Mouse (Mus musculus) heart, embryonic 11.5 days (tissue): ENCODE results near the gene Anapc1. TPM values are rescaled to one million over a fixed set of nuclear protein-coding genes. Genes with fewer than 3 reads are reported as not detected.

Experiments used
- ATAC-seq: fragments of 200-750 bp; cut with Nextera tagmentation; replicated peaks from 2 replicates; pipeline ENCODE4 v1.8.0; 2017; ENCODE audit warnings: moderate library complexity; ENCODE audit not compliant: insufficient number of reproducible peaks, low FRiP score, low TSS enrichment
- H3K27ac ChIP-seq: fragments of 300-500 bp; sonication (generic); 2 replicates; pipeline ENCODE4 v1.5.1; 2014; ENCODE audit warnings: mild to moderate bottlenecking, low read depth, low read length
- H3K27me3 ChIP-seq: fragments of 300-500 bp; sonication (generic); 2 replicates; pipeline ENCODE4 v1.6.1; 2014; ENCODE audit warnings: mild to moderate bottlenecking, low read length, mixed read lengths; ENCODE audit not compliant: control insufficient read depth, insufficient read depth
- H3K36me3 ChIP-seq: fragments of 300-500 bp; sonication (generic); 2 replicates; pipeline ENCODE4 v1.6.1; 2014; ENCODE audit warnings: mild to moderate bottlenecking, low read length, moderate library complexity, mixed read lengths; ENCODE audit not compliant: control insufficient read depth, insufficient read depth
- H3K4me1 ChIP-seq: fragments of 300-500 bp; sonication (generic); 2 replicates; pipeline ENCODE4 v1.6.1; 2014; ENCODE audit warnings: low read length; ENCODE audit not compliant: control insufficient read depth, insufficient read depth
- H3K4me2 ChIP-seq: fragments of 300-500 bp; sonication (generic); 2 replicates; pipeline ENCODE4 v1.6.1; 2014; ENCODE audit warnings: mild to moderate bottlenecking, moderate library complexity
- H3K4me3 ChIP-seq: fragments of 300-500 bp; sonication (generic); 2 replicates; pipeline ENCODE4 v1.5.1; 2014; ENCODE audit warnings: low read depth, low read length
- H3K9ac ChIP-seq: fragments of 300-500 bp; sonication (generic); 2 replicates; pipeline ENCODE4 v1.6.1; 2014; ENCODE audit warnings: mild to moderate bottlenecking, low read depth, low read length, moderate library complexity
- H3K9me3 ChIP-seq: fragments of 300-500 bp; sonication (generic); replicated peaks from 2 replicates; pipeline ENCODE4 v1.6.1; 2016; ENCODE audit warnings: low read length; ENCODE audit not compliant: control insufficient read depth
- WGBS: fragments of 180-500 bp; shearing (Covaris S2); extraction: QIAGEN DNeasy Blood & Tissue Kit; methylation state at CpG from one replicate; pipeline ENCODE4 v1.1.7; 2014; ENCODE audit not compliant: insufficient replicate concordance; 5-methylcytosine and 5-hydroxymethylcytosine counted together
- polyA plus RNA-seq: library from polyadenylated mRNA; unstranded; fragments of >200 nt; fragmentation: Nextera tagmentation; extraction: Ambion mirVana; gene quantifications from 2 replicates; pipeline ENCODE4 v1.2.1, GENCODE M21; 2014

The Anapc1 gene
- 62.6 and 65.1 TPM in 2 replicates for polyA plus RNA-seq

DNA sequence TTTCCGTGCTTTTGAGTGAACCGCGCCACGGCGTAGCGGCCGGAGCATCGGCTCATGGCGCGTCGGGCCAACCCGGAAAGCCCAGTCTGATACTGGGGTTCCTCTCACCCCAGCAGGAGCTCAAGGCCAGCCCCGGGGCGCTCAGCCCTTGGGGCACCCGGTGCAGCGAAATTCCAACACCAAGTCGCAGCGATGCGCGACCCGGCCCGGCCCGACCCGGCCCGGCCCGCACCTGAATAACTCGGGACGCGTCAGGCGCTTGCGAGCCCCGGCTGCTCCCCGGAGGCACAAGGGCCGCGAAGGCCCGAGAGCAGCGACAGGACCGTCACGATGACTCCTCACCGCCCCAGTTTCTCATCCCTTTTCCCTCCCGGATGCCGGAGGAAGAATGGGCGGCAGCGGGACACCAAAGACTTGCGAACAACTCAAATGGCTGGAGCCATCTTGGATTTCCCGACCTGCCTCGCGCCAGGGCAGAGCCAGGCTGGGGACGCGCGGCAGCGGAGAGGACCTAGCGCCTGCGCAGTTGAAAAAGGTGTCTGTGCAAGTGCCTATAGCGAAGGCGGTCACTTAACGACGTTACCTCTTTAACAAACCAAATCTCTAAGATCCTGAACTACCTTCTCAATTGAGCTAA is at the start of gene Anapc1:
TSS of gene Anapc1 (minus strand) at position 471 of the 637 bp plus-strand sequence.
- Histone ChIP-seq H3K4me2 (peak within 1 kb of the TSS; percentile 62), H3K9me3 (no peaks in the 10 kb centered on the region), H3K4me3 (peak within 1 kb of the TSS; percentile 100), H3K4me1 (peaks cover 8% of the 10 kb centered on the region), H3K27ac (peak within 1 kb of the TSS; percentile 89), H3K9ac (peak within 1 kb of the TSS; percentile 100), H3K36me3 (peaks cover 9% of the 10 kb centered on the region), H3K27me3 (no peaks in the 10 kb centered on the region)
- WGBS = 0% methylated on average over 58 of the region's 58 CpGs
- peak; percentile 89 for ATAC-seq

DNA sequence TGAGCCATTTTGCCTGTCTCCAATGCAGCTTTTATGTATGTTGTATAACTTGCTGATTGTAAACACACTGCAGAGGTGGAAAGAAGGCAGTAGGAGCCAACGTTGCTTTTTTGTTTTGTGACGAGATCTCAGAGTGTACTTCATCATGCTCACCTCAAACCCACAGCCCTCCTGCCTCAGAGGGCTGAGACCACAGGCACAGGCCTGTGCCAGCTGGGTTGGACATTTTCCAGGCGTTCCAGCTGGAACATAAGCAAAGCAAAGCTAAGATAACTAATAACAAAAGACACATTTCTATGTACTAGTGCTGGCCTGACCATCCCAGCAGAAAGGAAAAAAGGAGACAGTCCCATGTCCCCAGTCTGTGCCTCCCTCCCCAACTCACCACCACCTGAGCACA is 47.9 kb upstream of the Anapc1 start:
- H3K4me1 ChIP-seq = no peaks in the 10 kb centered on the region
- H3K4me3 ChIP-seq = no peak overlapping the region
- no peaks in the 10 kb centered on the region for H3K36me3 ChIP-seq
- H3K27me3 ChIP-seq = no peaks in the 10 kb centered on the region
- no peak overlapping the region for H3K27ac ChIP-seq
- 44% methylated on average over 3 of the region's 3 CpGs for WGBS
- ATAC-seq = no peak
- H3K4me2 ChIP-seq = no peak overlapping the region
- no peaks in the 10 kb centered on the region for H3K9me3 ChIP-seq
- no peak overlapping the region for H3K9ac ChIP-seq

DNA sequence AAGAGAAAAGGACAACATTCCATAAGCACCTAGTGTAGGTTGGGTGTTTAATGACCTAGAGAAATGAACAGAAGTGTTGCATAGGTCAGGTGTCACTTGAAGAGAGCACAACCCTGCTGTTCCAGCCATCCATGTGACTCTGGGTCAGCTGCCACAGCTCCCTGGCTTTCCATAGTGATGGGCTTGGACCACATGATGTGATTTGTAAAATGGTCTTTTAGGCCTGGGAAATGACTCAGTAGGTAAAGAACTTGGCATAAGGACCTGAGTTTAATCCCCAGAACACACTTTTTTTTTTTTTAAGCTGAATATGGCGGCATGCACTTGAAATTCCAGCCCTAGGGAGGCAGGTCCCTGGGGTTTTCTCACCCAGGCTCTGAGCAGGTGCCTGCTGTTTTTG is 44.8 kb upstream of the Anapc1 start:
- H3K27ac ChIP-seq = no peak overlapping the region
- H3K9ac ChIP-seq = no peak overlapping the region
- no peak overlapping the region for H3K4me2 ChIP-seq
- no peak for ATAC-seq
- no peaks in the 10 kb centered on the region for H3K36me3 ChIP-seq
- H3K4me1 ChIP-seq = no peaks in the 10 kb centered on the region
- H3K27me3 ChIP-seq = no peaks in the 10 kb centered on the region
- no peaks in the 10 kb centered on the region for H3K9me3 ChIP-seq
- 83% methylated on average over 1 of the region's 1 CpGs for WGBS
- H3K4me3 ChIP-seq = no peak overlapping the region

DNA sequence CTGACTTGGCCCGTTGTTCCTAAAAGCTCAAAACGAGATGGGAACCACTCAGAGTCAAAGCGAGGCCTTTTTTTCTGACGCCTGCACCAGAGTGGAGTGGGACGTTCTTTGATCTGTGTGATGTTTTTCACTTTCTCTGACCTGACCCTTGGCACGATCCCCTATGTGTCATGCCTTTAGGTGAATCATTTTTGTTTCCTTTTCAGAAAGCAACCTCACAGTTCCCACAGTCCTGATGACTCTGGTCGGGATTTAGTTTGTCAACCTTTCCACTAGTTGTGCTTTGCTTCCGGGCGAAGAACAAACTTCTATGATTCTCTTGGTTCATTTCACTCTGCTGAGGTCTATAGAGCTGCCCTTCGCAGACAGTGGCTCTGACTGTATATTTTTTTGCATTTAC is 44.3 kb upstream of the Anapc1 start:
- no peak overlapping the region for H3K9ac ChIP-seq
- no peaks in the 10 kb centered on the region for H3K36me3 ChIP-seq
- no peak overlapping the region for H3K4me3 ChIP-seq
- no peak overlapping the region for H3K27ac ChIP-seq
- no peak overlapping the region for H3K4me2 ChIP-seq
- WGBS = 74% methylated on average over 10 of the region's 10 CpGs
- no peaks in the 10 kb centered on the region for H3K27me3 ChIP-seq
- no peak for ATAC-seq
- no peaks in the 10 kb centered on the region for H3K9me3 ChIP-seq
- no peaks in the 10 kb centered on the region for H3K4me1 ChIP-seq

DNA sequence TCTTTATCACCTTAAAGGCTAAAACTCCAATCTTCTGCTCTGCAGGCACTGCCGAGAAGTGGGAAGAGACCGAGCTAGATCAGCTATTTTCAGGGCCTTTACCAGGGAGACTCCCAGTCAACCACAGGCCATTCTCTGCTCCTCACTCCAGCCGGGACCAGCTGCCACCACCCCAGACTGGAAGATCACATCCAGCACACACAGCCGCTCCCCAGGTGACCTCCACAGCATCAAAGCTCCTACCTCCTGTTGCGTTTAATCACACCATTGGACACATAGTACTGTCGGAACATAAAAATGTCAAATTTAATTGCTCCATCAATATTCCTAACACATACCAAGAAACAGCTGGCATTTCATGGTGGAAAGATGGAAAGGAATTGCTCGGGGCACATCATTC is 42.0 kb upstream of the Anapc1 start:
- peaks cover 2% of the 10 kb centered on the region; the same call in 1 of the 2 replicates for H3K36me3 ChIP-seq
- H3K27ac ChIP-seq = no peak overlapping the region
- WGBS = 68% methylated on average over 7 of the region's 7 CpGs

DNA sequence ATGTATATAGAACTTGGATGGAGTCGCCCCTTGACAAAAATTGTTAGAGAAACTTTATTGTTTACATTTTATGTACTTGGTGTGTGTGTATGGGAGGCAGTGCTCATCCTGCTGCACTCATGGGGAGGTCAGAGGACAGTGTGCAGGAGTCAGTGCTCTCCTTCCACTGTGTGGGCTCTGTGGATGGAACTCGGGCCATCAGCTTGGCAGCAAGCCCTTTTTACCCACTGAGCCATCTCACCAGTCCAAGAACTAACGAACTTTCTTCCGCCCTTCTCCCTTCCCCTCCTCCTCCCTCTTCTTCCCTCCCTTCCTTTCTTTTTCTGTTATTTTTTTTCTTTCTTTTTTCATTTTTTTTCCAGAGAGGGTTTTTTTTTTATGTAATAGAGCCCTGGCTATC is 40.9 kb upstream of the Anapc1 start:
- Histone ChIP-seq H3K4me1 (no peaks in the 10 kb centered on the region), H3K4me2 (peak overlapping the region; percentile 21), H3K4me3 (no peak overlapping the region), H3K27me3 (no peaks in the 10 kb centered on the region), H3K36me3 (peaks cover 3% of the 10 kb centered on the region), H3K9ac (no peak overlapping the region), H3K27ac (peak overlapping the region; percentile 75), H3K9me3 (no peaks in the 10 kb centered on the region)
- ATAC-seq = no peak
- 69% methylated on average over 4 of the region's 4 CpGs for WGBS

More for the DNA sequence above, 42.0 kb upstream of the Anapc1 start:
- no peak for ATAC-seq
- no peak overlapping the region for H3K4me2 ChIP-seq
- H3K9me3 ChIP-seq = no peaks in the 10 kb centered on the region
- H3K4me1 ChIP-seq = no peaks in the 10 kb centered on the region
- H3K4me3 ChIP-seq = no peak overlapping the region
- H3K9ac ChIP-seq = no peak overlapping the region
- H3K27me3 ChIP-seq = no peaks in the 10 kb centered on the region

DNA sequence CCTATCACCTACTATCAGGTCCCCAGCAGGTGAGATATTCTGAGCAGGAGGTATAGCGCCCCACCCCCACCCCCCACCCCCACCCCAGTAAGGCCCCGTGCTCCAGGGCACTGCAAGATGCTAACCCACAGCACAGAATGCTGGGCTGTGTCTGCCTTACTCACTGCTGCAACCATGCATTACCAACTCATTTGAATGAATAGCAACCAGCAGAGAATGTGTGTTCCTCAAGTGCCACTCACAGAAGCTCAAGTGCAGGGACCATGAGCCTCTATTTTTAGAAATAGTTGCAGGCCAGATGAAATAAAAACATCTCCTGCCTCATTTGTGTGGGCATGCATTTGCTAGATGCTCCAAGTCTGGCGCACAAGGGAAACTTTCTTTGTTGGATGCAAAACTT is 40.4 kb upstream of the Anapc1 start:
- Histone ChIP-seq H3K27ac (peak overlapping the region; percentile 75), H3K9ac (no peak overlapping the region), H3K4me3 (no peak overlapping the region), H3K27me3 (no peaks in the 10 kb centered on the region), H3K4me2 (peak overlapping the region; percentile 21), H3K36me3 (peaks cover 3% of the 10 kb centered on the region), H3K9me3 (no peaks in the 10 kb centered on the region), H3K4me1 (no peaks in the 10 kb centered on the region)
- peak; percentile 49; the same call in 1 of the 2 replicates for ATAC-seq
- 27% methylated on average over 3 of the region's 3 CpGs for WGBS

DNA sequence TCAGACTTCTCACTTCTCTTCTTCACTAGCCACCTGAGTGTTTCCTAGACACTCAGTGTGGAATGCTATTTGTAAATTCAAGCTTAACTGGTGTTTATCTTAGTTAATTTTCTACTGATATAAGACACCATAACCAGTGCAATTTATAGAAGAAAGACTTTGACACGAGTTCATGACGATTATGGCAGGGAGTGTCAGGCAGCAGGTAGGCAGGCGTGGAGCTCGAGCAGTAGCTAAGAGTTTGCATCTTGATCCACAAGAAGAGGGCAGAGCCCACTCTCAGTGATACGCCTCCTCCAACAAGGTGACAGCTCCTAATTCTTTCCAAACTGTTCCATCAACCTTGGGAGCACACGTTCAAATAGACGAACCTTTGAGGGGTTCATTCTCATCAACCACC is 39.4 kb upstream of the Anapc1 start:
- no peak for ATAC-seq
- peak overlapping the region; percentile 75; the same call in 1 of the 2 replicates for H3K27ac ChIP-seq

DNA sequence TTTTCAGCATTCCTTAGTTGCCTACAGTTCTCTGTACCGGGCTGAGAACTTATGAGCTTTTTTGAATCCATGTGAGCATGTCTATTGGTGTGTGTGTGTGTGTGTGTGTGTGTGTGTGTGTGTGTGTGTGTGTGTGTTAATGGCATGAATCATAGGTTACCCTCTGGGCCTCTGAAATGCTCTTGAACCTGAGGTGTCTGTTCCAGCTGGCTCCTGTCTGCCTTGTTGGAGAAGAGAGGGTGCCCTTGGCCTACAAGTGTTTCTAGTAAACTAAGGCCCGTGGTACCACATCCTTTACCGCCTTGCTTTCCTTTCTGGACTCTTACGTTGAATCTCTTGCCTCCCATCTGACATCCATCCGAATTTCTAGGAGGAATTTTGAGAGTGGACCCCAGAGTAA is 38.9 kb upstream of the Anapc1 start:
- 81% methylated on average over 5 of the region's 5 CpGs for WGBS
- Histone ChIP-seq H3K4me3 (no peak overlapping the region), H3K27ac (no peak overlapping the region), H3K4me1 (no peaks in the 10 kb centered on the region), H3K36me3 (peaks cover 3% of the 10 kb centered on the region), H3K9ac (no peak overlapping the region), H3K4me2 (no peak overlapping the region), H3K27me3 (no peaks in the 10 kb centered on the region), H3K9me3 (no peaks in the 10 kb centered on the region)
- ATAC-seq = no peak

More for the DNA sequence above, 39.4 kb upstream of the Anapc1 start:
- no peak overlapping the region for H3K4me3 ChIP-seq
- H3K27me3 ChIP-seq = no peaks in the 10 kb centered on the region
- H3K9ac ChIP-seq = no peak overlapping the region
- no peaks in the 10 kb centered on the region for H3K9me3 ChIP-seq
- H3K4me2 ChIP-seq = no peak overlapping the region
- H3K4me1 ChIP-seq = no peaks in the 10 kb centered on the region
- 73% methylated on average over 7 of the region's 7 CpGs for WGBS
- peaks cover 3% of the 10 kb centered on the region for H3K36me3 ChIP-seq
